Mouse (Mus musculus): ENCODE data around the gene Morn5.

The Morn5 gene

DNA sequence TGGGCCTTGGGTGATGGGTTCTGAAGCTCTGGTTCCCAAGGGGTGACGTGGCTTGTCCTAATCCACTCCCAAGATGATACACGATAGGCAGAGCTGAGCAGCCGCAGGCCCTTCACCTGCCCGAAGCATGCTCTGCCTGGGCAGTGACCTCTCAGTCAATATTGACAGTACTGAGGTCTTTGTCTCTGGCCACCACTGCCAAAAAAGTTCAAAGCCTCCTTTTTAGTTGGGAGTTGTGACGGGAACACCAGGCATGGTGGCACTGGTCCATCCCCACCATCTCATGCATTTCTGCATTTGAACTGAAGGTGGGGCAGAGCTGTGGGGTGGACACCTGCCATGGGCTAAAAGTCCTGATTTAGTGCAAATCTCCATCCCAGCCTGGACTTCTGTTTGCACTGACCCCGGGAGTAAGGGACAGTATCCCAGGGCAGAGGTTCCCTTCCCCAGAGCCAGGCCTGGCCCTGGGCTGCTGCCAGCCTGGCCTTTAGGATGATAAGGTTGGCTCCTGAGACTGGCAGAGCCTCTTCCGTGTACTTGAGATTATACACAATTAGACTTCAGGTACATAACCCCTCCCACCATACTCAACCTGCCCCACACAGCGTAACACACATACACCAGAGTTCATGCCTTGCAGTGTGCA lies 22.5 kb downstream of the Morn5 start:
- no peak for DNase-seq (ENCODE audit: low spot score in 2 of 2)

DNA sequence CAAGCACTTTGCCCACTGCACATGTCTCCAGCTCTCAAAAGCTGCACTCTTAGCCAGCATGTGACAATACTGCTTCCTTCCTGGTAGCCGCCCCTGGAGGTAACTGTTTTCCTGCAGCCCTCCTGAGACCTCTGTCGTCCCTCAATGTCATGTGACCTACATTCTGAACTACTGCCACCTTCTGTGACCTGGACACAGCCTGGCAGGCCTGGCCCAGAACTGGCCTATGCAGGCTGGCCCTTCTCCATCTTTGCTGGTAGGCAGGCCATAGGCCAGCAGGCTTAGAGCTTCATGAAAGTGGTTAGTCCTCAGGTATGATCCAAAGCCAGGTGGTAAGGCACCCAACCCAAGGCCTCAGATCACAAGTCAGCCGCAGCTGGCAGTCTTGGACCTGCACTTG lies 24.5 kb downstream of the Morn5 start:
- no peak for DNase-seq (ENCODE audit: low spot score in 2 of 2)

DNA sequence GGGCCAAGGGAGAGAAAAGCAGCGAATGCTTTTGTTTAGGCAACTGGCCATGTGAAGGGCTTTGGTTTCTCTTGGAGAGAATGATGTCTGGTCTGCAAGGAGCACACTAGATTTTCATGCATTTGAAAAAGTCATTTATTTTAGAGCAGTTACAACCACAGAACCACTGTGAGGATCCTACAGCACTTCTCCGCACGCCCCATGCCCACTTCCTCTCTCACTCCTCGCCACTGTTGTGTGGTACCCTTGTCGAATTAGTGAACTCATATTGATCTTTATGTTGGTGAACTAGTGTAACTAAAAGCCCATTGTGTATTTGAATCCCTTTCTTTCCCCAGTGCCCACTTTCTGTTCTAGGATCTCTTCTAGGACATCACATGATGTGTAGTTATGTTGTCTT lies 26.0 kb downstream of the Morn5 start:
- no peak for DNase-seq (ENCODE audit: low spot score in 2 of 2)

DNA sequence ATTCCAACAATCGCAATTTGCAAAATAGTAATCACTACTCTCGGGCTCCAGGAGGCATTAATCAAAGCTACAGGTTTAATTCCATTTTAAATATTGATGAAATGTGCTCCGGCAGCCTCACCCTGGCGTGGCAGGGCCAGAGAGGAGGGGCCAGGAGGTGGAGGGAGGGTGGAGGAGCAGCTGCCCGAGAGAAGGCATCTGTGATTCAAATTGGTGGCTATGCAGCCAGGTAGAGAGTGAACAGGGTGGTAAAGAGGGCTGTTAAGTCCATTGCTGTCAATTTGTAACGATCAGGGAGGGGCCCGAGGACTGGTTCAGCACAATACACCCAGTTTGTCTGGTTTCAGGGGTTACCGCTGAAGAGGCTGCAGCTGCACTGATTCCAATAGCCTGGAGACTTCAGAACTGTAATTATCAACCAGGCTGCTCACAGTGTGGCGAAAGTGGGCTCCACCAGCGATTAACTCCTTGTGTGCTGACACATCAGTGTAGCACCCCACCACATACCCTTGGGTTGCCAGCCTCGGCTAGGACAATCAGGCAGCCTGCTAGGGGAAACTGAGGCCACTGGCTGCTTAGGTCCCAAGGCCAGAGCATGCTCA lies 28.0 kb downstream of the Morn5 start:
- no peak for DNase-seq (ENCODE audit: low spot score in 2 of 2)

DNA sequence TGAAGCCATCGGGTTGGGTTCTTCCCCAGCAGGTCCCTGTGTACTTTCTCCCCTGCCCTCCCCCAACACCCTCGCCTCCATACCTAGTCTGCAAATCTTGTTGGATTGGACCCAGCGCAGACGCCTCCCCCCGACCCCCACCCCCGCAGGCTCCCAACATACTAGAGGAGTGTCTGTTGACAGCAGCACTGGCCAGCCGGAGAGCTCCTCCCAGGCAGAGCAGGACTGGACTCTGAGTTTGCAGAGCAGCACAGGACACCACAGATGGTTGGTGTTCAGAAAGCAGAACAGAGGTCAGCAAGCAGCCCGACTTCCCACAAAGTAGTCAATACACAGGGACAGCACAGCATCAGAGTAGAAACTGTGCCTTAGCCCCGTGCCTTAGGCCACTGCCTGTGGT lies 32.2 kb downstream of the Morn5 start:
- DNase-seq (ENCODE audit: low spot score in 2 of 2): no peak

DNA sequence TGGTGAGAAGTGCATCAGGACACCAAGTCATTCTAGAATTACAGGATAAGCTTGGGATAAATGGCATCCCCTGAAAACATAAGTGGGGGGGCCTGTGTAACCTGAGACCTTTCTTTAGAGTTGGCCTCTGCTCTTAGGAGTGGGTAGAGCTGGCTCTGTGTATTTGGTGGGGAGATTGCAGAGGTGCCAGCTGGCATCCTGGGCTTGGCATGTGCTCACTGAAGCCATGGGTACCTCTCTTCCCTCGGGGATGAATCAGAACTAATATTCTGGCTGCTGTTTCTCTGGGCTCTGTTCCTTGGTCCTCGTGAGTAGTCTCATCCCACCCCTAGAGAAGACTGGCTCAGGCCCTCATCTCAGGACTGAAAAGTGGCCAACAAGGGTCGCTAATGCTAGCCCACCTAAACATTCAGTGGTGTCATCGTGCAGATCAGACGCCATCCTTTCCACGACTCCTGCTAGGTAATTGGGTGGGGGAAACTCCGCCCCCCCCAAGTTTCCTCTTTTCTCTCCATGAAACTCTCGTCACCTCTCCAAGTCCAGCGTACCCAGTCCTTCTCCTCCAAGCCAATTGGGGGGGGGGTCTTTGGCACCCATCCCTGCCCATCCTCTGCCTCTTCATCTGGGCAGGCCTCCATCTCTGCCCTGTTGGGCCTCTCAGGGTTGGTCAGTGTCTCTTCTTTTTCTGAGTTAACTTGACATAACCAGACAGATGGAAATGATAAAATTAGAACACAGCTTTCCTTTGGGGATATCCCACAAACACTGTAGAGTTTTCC lies 33.7 kb downstream of the Morn5 start:
- no peak for DNase-seq (ENCODE audit: low spot score in 2 of 2)

DNA sequence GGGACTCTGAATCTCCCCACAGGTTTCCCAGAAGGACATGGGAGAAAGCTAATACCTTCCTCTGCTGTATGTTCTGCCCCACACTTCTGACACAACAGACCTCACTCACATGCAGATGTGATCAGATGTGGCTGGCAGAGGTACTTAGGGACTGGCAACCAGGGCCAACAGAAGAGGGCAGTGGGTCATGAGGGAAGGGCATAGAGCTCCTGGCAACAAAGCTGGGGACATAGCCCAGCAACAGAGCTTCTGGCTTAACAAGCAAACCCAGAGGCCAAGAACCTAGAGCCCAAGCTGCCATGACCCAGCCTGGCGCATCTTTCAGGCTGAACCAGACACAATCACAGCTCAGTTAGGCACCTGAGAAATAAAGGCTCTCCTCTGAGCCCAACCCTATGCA lies 35.8 kb downstream of the Morn5 start:
- no peak for DNase-seq (ENCODE audit: low spot score in 2 of 2)

DNA sequence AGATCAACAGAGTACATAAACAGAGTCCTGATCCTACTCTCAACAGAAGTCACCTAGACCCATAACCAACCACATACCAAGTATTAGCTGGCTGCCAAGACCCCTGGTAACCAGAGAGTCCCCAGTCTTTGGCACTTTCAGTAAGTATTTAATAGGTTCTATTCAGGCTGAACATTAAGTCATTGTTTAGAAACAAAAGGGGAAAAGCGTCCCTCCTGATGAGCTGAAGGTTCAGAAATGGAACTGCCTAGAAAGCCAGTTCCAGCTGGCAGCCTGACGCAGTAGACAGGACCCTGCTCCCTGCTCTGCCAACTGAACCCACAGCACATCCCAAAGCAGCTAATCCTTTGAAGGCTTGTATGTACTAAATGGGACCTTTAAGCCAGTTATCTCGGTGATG lies 39.9 kb downstream of the Morn5 start:
- no peak for DNase-seq (ENCODE audit: low spot score in 2 of 2)

DNA sequence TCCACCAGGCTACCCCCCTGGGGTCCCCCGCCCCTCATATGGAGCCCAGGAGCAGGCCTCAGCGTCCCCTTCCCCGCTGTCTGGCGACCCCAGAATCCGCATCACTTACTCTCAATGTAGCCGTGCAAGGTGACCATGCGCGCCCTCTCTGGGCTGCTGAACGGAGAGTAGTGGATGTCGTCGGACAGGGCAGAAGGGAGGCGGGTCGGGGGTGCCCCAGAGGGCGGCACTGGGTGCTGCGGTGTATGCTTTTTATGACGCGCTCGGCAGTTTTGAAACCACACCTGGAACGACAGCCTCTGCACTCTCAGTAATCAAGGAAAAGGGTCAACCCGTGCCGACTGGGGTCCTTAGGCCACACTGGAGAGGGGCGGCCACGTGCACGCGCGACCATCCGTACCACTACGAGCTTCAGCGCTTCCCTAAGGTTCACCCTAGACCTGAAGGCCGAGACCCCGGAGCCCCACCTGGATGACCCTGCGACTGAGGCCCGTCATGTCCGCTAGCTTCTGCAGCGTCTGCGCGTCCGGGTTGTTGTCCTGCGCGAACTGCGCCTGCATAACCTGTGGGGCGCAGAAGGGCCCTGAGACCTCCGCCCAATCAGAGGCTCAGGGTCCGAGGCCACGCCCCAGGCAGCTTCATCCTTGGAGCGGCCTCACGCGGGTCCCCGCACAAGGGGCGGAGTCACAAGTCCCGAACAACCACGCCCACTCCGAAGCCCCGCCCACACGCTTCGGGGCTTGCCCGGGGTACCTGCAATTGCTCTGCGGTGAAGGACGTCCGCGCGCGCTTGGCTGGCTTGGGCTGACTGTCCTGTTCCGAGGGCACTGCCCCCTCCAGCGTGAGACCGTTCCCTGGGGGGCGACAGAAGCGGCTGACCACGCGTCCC lies 41.8 kb downstream of the Morn5 start:
- DNase-seq (ENCODE audit: low spot score in 2 of 2): peak; percentile 27 to 39

DNA sequence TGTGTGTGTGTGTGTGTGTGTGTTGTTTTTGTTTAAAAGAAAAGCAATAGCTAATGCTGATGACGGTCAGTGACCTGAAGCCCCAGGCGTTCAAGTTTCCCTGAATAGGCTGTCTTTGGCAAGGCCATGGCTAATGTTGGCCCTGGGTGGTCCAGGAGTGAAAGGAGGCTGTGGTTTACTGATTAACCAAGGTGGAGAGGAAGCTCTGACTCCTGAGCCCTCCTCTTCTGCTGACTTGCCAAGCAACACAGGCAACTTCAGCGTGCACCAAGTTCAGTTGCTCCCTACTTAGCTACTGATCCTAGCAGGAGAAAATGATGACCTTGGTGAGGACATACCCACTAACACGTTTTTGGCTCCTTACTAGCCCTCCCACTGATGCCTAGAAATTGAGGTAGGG lies 43.5 kb downstream of the Morn5 start:
- DNase-seq (ENCODE audit: low spot score in 2 of 2): no peak

DNA sequence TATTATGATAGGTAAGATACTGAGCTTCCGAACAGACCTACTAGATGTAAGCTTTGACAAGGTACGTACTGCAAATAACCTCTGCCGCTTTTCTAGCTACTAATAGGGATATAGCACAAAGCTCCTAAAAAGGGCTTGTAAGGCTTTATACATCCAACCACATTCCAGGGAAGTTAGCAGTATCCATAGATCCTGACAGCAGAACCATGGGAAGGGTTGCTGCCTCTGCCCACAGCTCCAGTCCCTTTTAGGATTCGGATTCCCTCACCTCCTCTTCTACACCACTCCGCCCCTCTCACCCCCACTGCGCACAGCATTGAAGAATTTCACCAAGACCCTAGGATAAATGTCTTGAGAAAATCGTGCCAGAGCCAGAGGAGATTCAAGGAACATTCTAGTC lies 44.0 kb downstream of the Morn5 start:
- DNase-seq (ENCODE audit: low spot score in 2 of 2): no peak

DNA sequence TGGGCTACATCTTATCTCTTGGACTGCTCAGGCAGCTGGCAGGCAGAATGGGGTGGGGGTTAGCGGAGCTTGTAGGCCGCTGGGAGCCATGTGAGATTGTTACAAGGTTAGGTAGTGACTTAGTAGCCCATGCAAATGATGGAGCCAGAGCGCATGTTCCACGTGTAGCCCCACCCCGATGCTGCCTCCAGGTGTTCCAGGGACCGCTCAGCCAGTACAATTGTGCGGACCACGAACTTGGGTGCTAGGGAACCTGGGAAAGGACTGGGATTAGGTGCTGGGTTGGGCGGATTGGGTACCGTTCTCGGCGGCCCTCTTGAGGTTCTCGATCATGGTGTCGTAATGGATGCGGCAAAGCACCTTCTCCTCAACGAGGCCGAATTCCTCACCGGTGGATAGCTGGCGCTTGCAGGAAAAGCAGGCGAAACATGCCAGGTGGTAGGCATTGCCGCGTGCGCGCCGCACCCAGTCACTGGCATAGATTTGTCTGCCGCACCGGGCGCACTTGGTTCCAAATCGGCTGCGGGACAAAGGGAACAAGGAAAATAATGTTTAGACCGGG lies 44.7 kb downstream of the Morn5 start:
- DNase-seq (ENCODE audit: low spot score in 2 of 2): no peak

DNA sequence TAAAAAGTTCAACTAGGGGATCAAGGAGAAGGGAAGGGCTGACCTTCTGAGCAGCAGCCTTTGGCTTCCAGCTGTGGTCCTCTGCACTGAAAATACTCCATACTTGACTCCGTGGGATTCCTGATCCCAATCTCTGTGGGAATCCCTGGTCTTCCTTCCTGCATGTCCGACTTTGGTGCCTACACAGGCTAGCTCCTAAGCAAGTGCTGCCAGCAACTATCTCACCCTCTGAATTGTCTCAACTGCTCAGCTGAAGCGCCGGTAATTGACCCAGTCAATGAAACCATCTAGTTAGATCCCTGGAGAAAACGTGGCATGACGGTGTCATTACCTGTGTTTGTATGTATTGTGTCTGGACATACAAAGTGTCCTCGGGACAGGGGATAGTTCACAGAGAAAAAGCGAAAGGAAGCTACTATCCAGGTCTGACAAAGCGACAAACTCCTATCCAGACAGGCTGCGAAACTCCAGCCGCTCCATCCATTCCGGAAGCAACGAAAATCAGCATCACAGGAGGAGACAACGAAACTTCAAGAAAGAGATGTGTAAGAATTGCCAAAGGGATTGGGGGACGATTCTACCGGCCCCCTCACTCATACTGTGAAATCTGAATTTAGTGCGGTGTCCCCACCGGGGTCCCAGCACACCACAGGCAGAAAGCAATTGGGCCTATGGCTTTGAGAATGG lies 48.0 kb downstream of the Morn5 start:
- DNase-seq (ENCODE audit: low spot score in 2 of 2): no peak

DNA sequence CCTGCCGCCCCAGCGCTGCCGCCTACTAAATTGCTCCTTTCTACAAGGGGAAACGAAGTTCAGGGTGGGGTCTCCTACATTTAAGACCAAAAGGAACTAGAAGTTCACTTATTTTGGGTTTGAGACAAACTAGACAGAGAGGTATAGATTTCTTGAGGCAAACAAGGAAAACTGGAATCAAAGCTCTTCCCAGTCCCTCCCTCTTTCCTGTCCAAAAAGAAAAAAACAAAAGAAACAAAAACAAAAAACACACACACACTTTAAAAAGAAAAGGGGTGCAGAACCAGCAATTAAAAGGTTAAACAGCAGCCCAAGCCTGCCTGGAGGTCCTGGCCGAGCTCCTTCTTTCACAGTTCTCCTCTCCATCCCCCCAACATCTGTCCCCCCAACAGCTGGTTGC lies 48.8 kb downstream of the Morn5 start:
- DNase-seq (ENCODE audit: low spot score in 2 of 2): no peak

DNA sequence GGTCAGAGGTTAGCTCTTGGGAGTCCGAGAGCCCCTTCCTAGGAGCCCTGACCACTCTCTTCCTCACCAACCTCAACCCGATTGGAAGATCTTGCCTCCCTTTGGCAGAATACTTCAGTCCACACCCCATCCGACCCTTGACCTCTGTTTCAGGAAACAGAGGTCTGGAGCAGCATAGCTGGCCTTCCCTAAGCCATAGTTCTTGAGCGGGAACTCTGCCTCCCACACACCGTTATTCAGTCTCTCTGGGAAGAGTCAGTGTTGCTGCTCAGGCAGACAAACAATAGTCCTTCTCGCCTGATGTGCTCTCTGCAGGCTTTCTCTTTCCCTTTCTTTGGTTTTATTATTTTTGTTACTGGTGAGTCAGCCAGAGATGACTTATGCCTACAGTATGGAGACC lies 50.5 kb downstream of the Morn5 start:
- DNase-seq (ENCODE audit: low spot score in 2 of 2): no peak

DNA sequence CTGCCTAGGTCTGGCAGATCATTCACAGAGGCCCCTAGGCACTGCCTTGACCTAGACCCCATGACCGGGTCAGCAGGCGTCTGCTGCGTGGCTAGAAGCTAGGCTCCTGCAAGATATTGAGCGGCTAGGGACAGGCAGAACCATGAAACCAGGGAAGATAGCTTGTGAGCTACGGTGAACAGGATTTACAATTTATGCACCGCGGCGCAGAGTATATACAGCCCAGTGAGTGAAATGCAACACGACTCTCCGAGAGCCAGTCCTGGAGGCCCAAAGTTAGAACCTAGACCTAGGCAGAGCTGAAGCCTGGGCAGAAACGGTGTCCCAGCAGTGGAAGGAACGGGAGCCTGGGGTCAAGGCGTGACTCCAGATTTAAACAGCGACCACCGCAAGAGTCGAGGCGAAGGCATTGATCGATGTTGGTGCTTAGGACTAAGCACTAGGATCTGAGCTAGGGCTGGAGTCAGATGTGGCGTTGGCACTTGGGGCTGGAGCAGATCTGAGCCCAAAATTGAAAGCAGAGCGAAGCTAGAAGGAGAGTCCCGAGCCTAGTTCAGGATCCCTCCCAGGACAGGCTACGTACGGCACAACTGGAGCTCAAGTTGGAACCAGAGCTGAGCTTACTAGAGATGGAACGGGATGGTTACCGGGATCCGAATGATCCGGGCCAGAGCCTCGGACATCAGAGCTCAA lies 52.8 kb downstream of the Morn5 start:
- no peak for DNase-seq (ENCODE audit: low spot score in 2 of 2)

DNA sequence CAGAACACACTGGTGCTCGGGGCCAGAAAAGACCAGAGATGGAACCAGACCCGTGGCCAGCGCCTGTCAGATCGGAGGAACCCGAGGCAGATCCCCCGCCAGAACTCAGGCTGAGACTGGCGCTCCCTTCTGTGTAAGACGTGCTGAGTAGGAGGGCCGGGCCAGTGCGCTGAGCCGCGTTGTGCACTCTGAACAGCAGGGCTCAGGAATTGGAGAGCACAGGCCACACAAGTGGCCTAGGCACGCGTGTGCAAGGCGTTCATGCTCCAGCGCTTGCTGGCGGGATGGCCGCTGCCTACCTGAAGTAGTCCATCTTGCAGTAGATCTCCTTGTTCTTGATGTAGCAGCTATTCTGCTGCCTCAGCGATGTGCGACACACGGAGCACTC lies 53.3 kb downstream of the Morn5 start:
- DNase-seq (ENCODE audit: low spot score in 2 of 2): no peak

DNA sequence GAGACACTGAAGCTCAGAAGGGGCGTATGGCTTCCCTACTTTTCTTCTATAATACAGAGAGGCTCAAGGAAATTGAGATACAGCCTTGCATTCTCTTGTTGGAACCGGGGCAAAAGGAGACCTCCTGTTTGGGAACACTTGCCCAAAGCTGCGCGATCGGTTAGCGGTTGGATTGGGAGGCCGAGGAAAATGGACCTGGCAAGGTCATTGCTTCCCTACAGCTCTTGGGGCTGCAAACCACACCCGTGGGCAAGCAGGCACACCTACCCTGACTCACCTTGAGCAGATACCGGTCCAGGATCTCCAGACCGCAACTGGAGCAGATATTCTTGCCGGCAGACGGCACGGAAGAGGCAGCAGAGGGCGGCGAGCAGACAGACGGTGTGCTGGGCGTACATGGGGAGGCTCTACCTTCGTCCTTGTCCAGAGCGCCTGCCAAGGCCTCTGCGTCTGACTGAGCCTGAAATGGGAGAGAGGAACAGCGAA lies 53.9 kb downstream of the Morn5 start:
- no peak for DNase-seq (ENCODE audit: low spot score in 2 of 2)

DNA sequence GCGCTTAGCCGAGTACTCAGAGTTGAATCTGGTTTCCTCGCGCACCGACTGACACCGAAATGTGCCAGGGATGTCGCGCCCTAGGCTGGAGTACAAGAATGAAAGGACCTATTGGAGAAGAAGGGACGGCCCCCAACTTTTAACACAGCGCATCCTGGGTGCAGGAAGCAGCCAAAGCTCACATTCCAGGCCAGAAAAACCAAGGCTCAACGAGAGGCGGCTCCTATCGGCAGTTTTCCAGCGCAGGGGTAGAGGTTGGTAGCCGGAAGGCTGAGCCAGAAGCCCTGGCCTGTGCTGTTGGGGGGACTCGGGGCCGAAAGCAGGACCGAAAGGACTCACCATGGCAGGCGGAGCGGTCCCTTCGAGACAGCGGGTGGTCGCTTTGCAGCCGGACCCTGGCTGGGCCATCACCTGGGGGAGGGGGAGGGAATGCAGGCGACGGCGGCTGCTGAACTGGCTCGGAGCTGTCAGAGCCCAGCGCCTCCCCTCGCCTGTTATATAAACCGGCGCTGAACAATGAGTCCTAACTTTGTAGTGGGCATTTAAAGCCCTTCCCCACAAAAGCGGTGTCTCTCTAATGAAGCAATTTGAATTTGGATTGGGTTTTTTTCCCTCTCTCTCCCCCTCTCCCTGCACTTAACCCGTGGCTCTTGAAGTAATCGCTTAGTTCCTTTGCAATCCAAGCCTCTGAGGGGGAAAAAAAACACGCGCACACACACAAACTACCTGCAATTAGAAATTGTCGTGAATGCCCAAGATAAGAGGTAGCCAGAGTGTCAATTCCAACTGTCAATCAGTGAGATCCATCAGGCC lies 54.5 kb downstream of the Morn5 start:
- DNase-seq (ENCODE audit: low spot score in 2 of 2): no peak
